Mouse (Mus musculus): ENCODE results near the gene Med27. TPM values are rescaled to one million over a fixed set of nuclear protein-coding genes. Genes with fewer than 3 reads are reported as not detected.

The Med27 gene
- polyA plus RNA-seq, 1 experiment: 44.0 TPM

DNA sequence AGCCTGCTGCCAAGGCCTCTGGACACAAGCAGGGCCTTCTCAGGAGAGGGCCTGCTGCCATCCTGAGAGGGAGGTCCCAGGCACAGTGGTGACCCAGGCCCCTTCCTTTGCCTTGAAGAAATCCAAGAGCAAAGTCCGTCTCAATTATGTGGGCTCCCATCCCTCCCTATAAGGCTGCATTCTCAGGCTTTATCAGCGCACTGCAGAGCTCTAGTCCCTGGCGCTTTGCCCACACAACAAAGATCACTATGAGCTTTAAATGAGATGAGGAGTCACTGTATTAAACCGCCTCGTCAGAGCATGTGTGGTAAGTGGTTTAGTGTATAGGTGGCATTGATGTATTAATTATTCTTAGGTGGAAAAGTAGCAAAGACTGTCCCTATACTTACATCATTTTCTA, 85.9 kb downstream of the Med27 start:
- no peaks in the 10 kb centered on the region for H3K36me3 ChIP-seq (ENCODE audit: control insufficient read depth, insufficient read depth)
- H3ac ChIP-seq (ENCODE audit: control insufficient read depth, insufficient read length): no peak overlapping the region
- H3K4me2 ChIP-seq (ENCODE audit: low read depth): no peak overlapping the region
- no peaks in the 10 kb centered on the region for H3K27me3 ChIP-seq (ENCODE audit: control insufficient read depth, insufficient read depth, insufficient read length)
- TF ChIP-seq MYOD1 (IDR thresholded peaks at IDR 0.05; ENCODE audit: control insufficient read depth in 1 of 3, insufficient read length in 2 of 3, low read depth in 2 of 3) (no peak), TCF12 (IDR thresholded peaks at IDR 0.05; ENCODE audit: insufficient read depth, poor library complexity, severe bottlenecking) (no peak), E2F4 (IDR thresholded peaks at IDR 0.05; ENCODE audit: insufficient read depth) (no peak), REST (IDR thresholded peaks at IDR 0.05; ENCODE audit: insufficient read depth, insufficient read length) (no peak), POLR2A (IDR thresholded peaks at IDR 0.05; ENCODE audit: insufficient read length, low read depth) (no peak)
- no peaks in the 10 kb centered on the region for H3K79me2 ChIP-seq (ENCODE audit: control insufficient read depth, insufficient read depth)
- no peak overlapping the region for H3K4me3 ChIP-seq

GRCm38 (mm10) chr2:29436376-29436775, 89.8 kb downstream of the Med27 start:
- H3K4me3 ChIP-seq: no peak overlapping the region
- no peaks in the 10 kb centered on the region for H3K79me2 ChIP-seq (ENCODE audit: control insufficient read depth, insufficient read depth)
- TF ChIP-seq MYOG (IDR thresholded peaks at IDR 0.05; ENCODE audit: control insufficient read depth in 1 of 3, insufficient read depth in 1 of 3, insufficient read length in 2 of 3, low read depth in 2 of 3): no peak
- no peak for TF ChIP-seq TCF12 (IDR thresholded peaks at IDR 0.05; ENCODE audit: insufficient read depth, poor library complexity, severe bottlenecking)
- TF ChIP-seq POLR2A (IDR thresholded peaks at IDR 0.05; ENCODE audit: insufficient read length, low read depth): no peak
- no peak for TF ChIP-seq TCF3 (IDR thresholded peaks at IDR 0.05; ENCODE audit: insufficient read length, low read depth)
- no peak for TF ChIP-seq CEBPB (IDR thresholded peaks at IDR 0.05; ENCODE audit: insufficient read depth, poor library complexity, severe bottlenecking)
- TF ChIP-seq REST (IDR thresholded peaks at IDR 0.05; ENCODE audit: insufficient read depth, insufficient read length): no peak
- TF ChIP-seq POLR2AphosphoS2 (IDR thresholded peaks at IDR 0.05; ENCODE audit: insufficient read length, low read depth): no peak
- TF ChIP-seq SRF (IDR thresholded peaks at IDR 0.05; ENCODE audit: control insufficient read depth, insufficient read length, low read depth): no peak

GRCm38 (mm10) chr2:29437111-29437510, 90.5 kb downstream of the Med27 start:
- Histone ChIP-seq H3ac (ENCODE audit: control insufficient read depth, insufficient read length) (no peak overlapping the region), H3K4me2 (ENCODE audit: low read depth) (no peak overlapping the region), H3K4me3 (no peak overlapping the region), H3K79me2 (ENCODE audit: control insufficient read depth, insufficient read depth) (no peaks in the 10 kb centered on the region), H3K36me3 (ENCODE audit: control insufficient read depth, insufficient read depth) (no peaks in the 10 kb centered on the region), H3K27me3 (ENCODE audit: control insufficient read depth, insufficient read depth, insufficient read length) (no peaks in the 10 kb centered on the region)
- no peak for TF ChIP-seq MYOD1 (IDR thresholded peaks at IDR 0.05; ENCODE audit: control insufficient read depth in 1 of 3, insufficient read length in 2 of 3, low read depth in 2 of 3)
- TF ChIP-seq REST (IDR thresholded peaks at IDR 0.05; ENCODE audit: insufficient read depth, insufficient read length): no peak
- no peak for TF ChIP-seq TCF3 (IDR thresholded peaks at IDR 0.05; ENCODE audit: insufficient read length, low read depth)
- TF ChIP-seq SRF (IDR thresholded peaks at IDR 0.05; ENCODE audit: control insufficient read depth, insufficient read length, low read depth): no peak
- no peak for TF ChIP-seq USF1 (IDR thresholded peaks at IDR 0.05; ENCODE audit: low read depth)
- no peak for TF ChIP-seq CEBPB (IDR thresholded peaks at IDR 0.05; ENCODE audit: insufficient read depth, poor library complexity, severe bottlenecking)
- TF ChIP-seq E2F4 (IDR thresholded peaks at IDR 0.05; ENCODE audit: insufficient read depth): no peak

More at GRCm38 (mm10) chr2:29436376-29436775, 89.8 kb downstream of the Med27 start:
- Histone ChIP-seq H3K27me3 (ENCODE audit: control insufficient read depth, insufficient read depth, insufficient read length) (no peaks in the 10 kb centered on the region), H3K4me2 (ENCODE audit: low read depth) (no peak overlapping the region), H3ac (ENCODE audit: control insufficient read depth, insufficient read length) (no peak overlapping the region), H3K36me3 (ENCODE audit: control insufficient read depth, insufficient read depth) (no peaks in the 10 kb centered on the region)

GRCm38 (mm10) chr2:29437861-29438529, 91.4 kb downstream of the Med27 start:
- H3ac ChIP-seq (ENCODE audit: control insufficient read depth, insufficient read length): no peak overlapping the region
- H3K27me3 ChIP-seq (ENCODE audit: control insufficient read depth, insufficient read depth, insufficient read length): no peaks in the 10 kb centered on the region
- no peaks in the 10 kb centered on the region for H3K79me2 ChIP-seq (ENCODE audit: control insufficient read depth, insufficient read depth)
- no peak overlapping the region for H3K4me3 ChIP-seq
- TF ChIP-seq TCF3 (IDR thresholded peaks at IDR 0.05; ENCODE audit: insufficient read length, low read depth) (no peak), POLR2AphosphoS2 (IDR thresholded peaks at IDR 0.05; ENCODE audit: insufficient read length, low read depth) (no peak), MYOG (IDR thresholded peaks at IDR 0.05; ENCODE audit: control insufficient read depth in 1 of 3, insufficient read depth in 1 of 3, insufficient read length in 2 of 3, low read depth in 2 of 3) (no peak), CEBPB (IDR thresholded peaks at IDR 0.05; ENCODE audit: insufficient read depth, poor library complexity, severe bottlenecking) (no peak)
- no peaks in the 10 kb centered on the region for H3K36me3 ChIP-seq (ENCODE audit: control insufficient read depth, insufficient read depth)
- H3K4me2 ChIP-seq (ENCODE audit: low read depth): no peak overlapping the region

DNA sequence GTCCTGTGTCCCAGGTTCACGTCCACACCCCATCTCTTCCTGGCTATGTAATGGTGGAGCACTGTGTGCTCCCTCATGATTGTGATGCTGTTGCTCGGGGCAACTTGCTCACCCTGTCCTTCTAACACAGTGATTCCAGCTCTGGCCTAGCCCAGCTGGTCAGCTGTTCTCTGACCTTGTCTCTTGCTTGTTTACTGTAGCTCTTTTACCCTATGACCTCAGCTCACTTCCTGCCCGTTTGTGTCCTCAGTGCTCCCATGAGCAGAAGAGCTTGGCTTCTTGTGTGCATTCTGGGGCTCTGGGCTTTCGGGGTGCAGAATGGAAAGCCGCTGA, 91.9 kb downstream of the Med27 start:
- Histone ChIP-seq H3K79me2 (ENCODE audit: control insufficient read depth, insufficient read depth) (no peaks in the 10 kb centered on the region), H3K36me3 (ENCODE audit: control insufficient read depth, insufficient read depth) (no peaks in the 10 kb centered on the region), H3K4me2 (ENCODE audit: low read depth) (no peak overlapping the region), H3K4me3 (no peak overlapping the region), H3K27me3 (ENCODE audit: control insufficient read depth, insufficient read depth, insufficient read length) (no peaks in the 10 kb centered on the region), H3ac (ENCODE audit: control insufficient read depth, insufficient read length) (no peak overlapping the region)
- TF ChIP-seq MYOD1 (IDR thresholded peaks at IDR 0.05; ENCODE audit: control insufficient read depth in 1 of 3, insufficient read length in 2 of 3, low read depth in 2 of 3) (no peak), CEBPB (IDR thresholded peaks at IDR 0.05; ENCODE audit: insufficient read depth, poor library complexity, severe bottlenecking) (no peak), REST (IDR thresholded peaks at IDR 0.05; ENCODE audit: insufficient read depth, insufficient read length) (no peak), TCF12 (IDR thresholded peaks at IDR 0.05; ENCODE audit: insufficient read depth, poor library complexity, severe bottlenecking) (no peak), MYOG (IDR thresholded peaks at IDR 0.05; ENCODE audit: control insufficient read depth in 1 of 3, insufficient read depth in 1 of 3, insufficient read length in 2 of 3, low read depth in 2 of 3) (no peak), MAX (IDR thresholded peaks at IDR 0.05; ENCODE audit: low read depth) (no peak), USF1 (IDR thresholded peaks at IDR 0.05; ENCODE audit: low read depth) (no peak), POLR2AphosphoS2 (IDR thresholded peaks at IDR 0.05; ENCODE audit: insufficient read length, low read depth) (no peak), E2F4 (IDR thresholded peaks at IDR 0.05; ENCODE audit: insufficient read depth) (no peak), SRF (IDR thresholded peaks at IDR 0.05; ENCODE audit: control insufficient read depth, insufficient read length, low read depth) (no peak)

Measured in myocyte (in vitro differentiated cells).